ENCODE assay signal across 10 mouse cellular contexts in the genomic region with DNA sequence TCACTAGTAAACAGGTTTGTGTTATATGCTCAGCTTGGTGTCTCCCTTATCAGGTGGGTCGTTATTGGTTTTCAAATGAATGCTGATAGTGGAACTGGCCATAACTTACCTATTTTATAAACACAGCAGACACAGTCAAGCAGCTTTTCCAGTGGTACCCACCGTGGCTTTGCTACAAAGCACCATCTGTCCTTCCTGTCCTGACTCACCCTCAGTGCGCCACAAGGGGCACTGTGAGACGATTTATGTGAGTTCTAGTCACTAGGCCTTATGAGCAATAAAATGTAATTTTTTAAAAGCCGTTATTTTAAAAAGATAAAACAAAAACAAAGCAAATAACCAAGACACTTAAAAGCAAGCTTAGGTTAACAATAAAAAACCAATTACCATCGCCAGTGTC. TPM values are rescaled to one million over a fixed set of nuclear protein-coding genes. Genes with fewer than 3 reads are reported as not detected.
A peak's percentile ranks its signal among the peaks of the same experiment; 100 is the strongest.
DNase-seq lines count a peak whose midpoint lies in the region; TF ChIP-seq lines count a peak whose summit lies in the region.
"Had no signal": no experiment of that assay in that cellular context is flagged by ENCODE, and none has a peak within 500 bp of the region (broad histone marks: within the 10 kb centered on the region; RNA-seq: fewer than 3 reads in every experiment).

No protein-coding gene starts in this region.

- H3K27me3 ChIP-seq in liver, adult 2 months (ENCODE audit: control insufficient read depth, insufficient read depth, low read length) = no peaks in the 10 kb centered on the region
- no peaks in the 10 kb centered on the region; the same call in 1 of the 2 replicates for H3K27me3 ChIP-seq in E14TG2a.4 (ENCODE audit: insufficient read depth, low read length)
- H3K27me3 ChIP-seq: embryonic facial prominence, embryonic 13.5 days; heart, embryonic 15.5 days had no signal

- H3K27ac ChIP-seq in liver, adult 2 months (replicated peaks; ENCODE audit: insufficient read depth, low read depth, low read length) = no peak overlapping the region
- H3K27ac ChIP-seq: embryonic facial prominence, embryonic 13.5 days; heart, embryonic 15.5 days had no signal

- no peak overlapping the region for H3K4me3 ChIP-seq in liver, adult 2 months (ENCODE audit: insufficient read depth, low read depth, low read length)
- no peak overlapping the region for H3K4me3 ChIP-seq in E14TG2a.4 (replicated peaks; ENCODE audit: low read length)
- H3K4me3 ChIP-seq: embryonic facial prominence, embryonic 13.5 days; heart, embryonic 15.5 days had no signal

- no peaks in the 10 kb centered on the region for H3K79me2 ChIP-seq in liver, adult 2 months (ENCODE audit: control insufficient read depth, insufficient read depth, low read length)

- H3K9ac ChIP-seq in liver, adult 2 months (ENCODE audit: low read depth, low read length) = no peak overlapping the region
- H3K9ac ChIP-seq: embryonic facial prominence, embryonic 13.5 days; heart, embryonic 15.5 days had no signal

- WGBS in liver, adult 2 months = 78% methylated on average over 6 of the region's 6 CpGs

- peak; percentile 67 to 70 for DNase-seq in cerebellum, postnatal 14 days
- DNase-seq in cerebellum, adult 11-12 months = no peak
- no peak for DNase-seq in liver, adult 2 months (ENCODE audit: extremely low read depth, low read depth, low spot score)
- DNase-seq in liver = no peak
- DNase-seq in induced T-regulatory cell, adult 2 months (ENCODE audit: low read depth) = peak; percentile 29
- no peak for DNase-seq in frontal cortex, postnatal 10 days (ENCODE audit: low spot score in 2 of 2)
- no peak for DNase-seq in urinary bladder, postnatal 14 days (ENCODE audit: low spot score)

- TF ChIP-seq CTCF in liver, adult 2 months (IDR thresholded peaks at IDR 0.05; ENCODE audit: low read depth, low read length) = peak; percentile 32; the same call in 1 of the 2 replicates
- TF ChIP-seq CTCF in E14TG2a.4 (conservative IDR thresholded peaks at IDR 0.05; ENCODE audit: low read length) = peak; percentile 28

- H3K9me3 ChIP-seq in E14TG2a.4 (ENCODE audit: low read length) = no peaks in the 10 kb centered on the region
- H3K9me3 ChIP-seq: embryonic facial prominence, embryonic 13.5 days; heart, embryonic 15.5 days had no signal

- H3K4me1 ChIP-seq in liver, adult 2 months (ENCODE audit: control insufficient read depth, insufficient read depth, low read length) = peaks cover 6% of the 10 kb centered on the region; the same call in 1 of the 2 replicates
- peaks cover 19% of the 10 kb centered on the region for H3K4me1 ChIP-seq in E14TG2a.4 (replicated peaks; ENCODE audit: low read depth, low read length)

- H3K36me3 ChIP-seq in liver, adult 2 months (ENCODE audit: control insufficient read depth, insufficient read depth, low read length) = peaks cover 10% of the 10 kb centered on the region; the same call in 1 of the 2 replicates
- H3K36me3 ChIP-seq in E14TG2a.4 (ENCODE audit: insufficient read depth, low read length) = no peaks in the 10 kb centered on the region
- H3K36me3 ChIP-seq: embryonic facial prominence, embryonic 13.5 days had no signal

- TF ChIP-seq POLR2A in liver, adult 2 months (IDR thresholded peaks at IDR 0.05; ENCODE audit: extremely low read depth, insufficient read depth, low read length) = no peak

RNA-seq across cellular contexts. Expression of a gene that starts 13.8 kb away (rescaled TPM):
- total RNA-seq in liver, adult 2 months (2014; rRNA removed) = 3.6 and 4.5 TPM in 2 replicates
- polyA plus RNA-seq in liver, adult 2 months (2012; rRNA removed) = 1.7 and 2.0 TPM in 2 replicates

RNA-seq across cellular contexts. Expression of a gene that starts 45.6 kb away (rescaled TPM):
- total RNA-seq in liver, adult 2 months (2014; rRNA removed) = 0.37 and 0.94 TPM in 2 replicates
- 0.12 and 0.17 TPM in 2 replicates for polyA plus RNA-seq in liver, adult 2 months (2012; rRNA removed)

Comparison
In these comparisons a context has a peak if more than half of its experiments do, and no peak if none do; other contexts are left out.
1. DNase-seq: peak in cerebellum, postnatal 14 days (2 of 2) and induced T-regulatory cell, adult 2 months (single experiment); none in cerebellum, adult 11-12 months (single experiment), liver, adult 2 months (single experiment), liver (single experiment), frontal cortex, postnatal 10 days (0 of 2) and urinary bladder, postnatal 14 days (single experiment).